Mouse (Mus musculus) liver, postnatal 0 days (tissue): ENCODE measurements around the gene Tbc1d1. TPM values are rescaled to one million over a fixed set of nuclear protein-coding genes. Genes with fewer than 3 reads are reported as not detected.
A peak's percentile ranks its signal among the peaks of the same experiment; 100 is the strongest.

Experiments
- ATAC-seq: fragments of 200-750 bp; cut with Nextera tagmentation; 2 replicates; pipeline ENCODE4 v1.8.0; 2017; ENCODE audit warnings: mild to moderate bottlenecking, moderate library complexity
- DNase-seq: peaks from one replicate; pipeline ENCODE4 v3.0.0-alpha.2; 2016
- H3K27ac ChIP-seq: fragments of 300-500 bp; sonication (generic); 2 replicates; pipeline ENCODE4 v1.5.1; 2014; ENCODE audit warnings: antibody characterized with exemption, moderate library complexity, mild to moderate bottlenecking, low read depth
- H3K27me3 ChIP-seq: fragments of 300-500 bp; sonication (generic); 2 replicates; pipeline ENCODE4 v1.6.1; 2014; ENCODE audit warnings: low read length, control low read depth, mixed read lengths; ENCODE audit not compliant: insufficient read depth
- H3K36me3 ChIP-seq: fragments of 300-500 bp; sonication (generic); replicated peaks from 2 replicates; pipeline ENCODE4 v1.6.1; 2014; ENCODE audit warnings: mild to moderate bottlenecking, control low read depth, low read length, moderate library complexity, mixed read lengths; ENCODE audit not compliant: insufficient read depth
- H3K4me1 ChIP-seq: fragments of 300-500 bp; sonication (generic); 2 replicates; pipeline ENCODE4 v1.6.1; 2014; ENCODE audit warnings: antibody characterized with exemption, mild to moderate bottlenecking, control low read depth; ENCODE audit not compliant: insufficient read depth
- H3K4me2 ChIP-seq: fragments of 300-500 bp; sonication (generic); 2 replicates; pipeline ENCODE4 v1.6.1; 2014; ENCODE audit warnings: low read depth, mild to moderate bottlenecking, low read length, moderate library complexity, mixed read lengths
- H3K4me3 ChIP-seq: fragments of 300-500 bp; sonication (generic); 2 replicates; pipeline ENCODE4 v1.5.1; 2014; ENCODE audit warnings: low read depth, low read length
- H3K9ac ChIP-seq: fragments of 300-500 bp; sonication (generic); replicated peaks from 2 replicates; pipeline ENCODE4 v1.6.1; 2014; ENCODE audit warnings: mild to moderate bottlenecking, moderate library complexity
- H3K9me3 ChIP-seq: fragments of 300-500 bp; sonication (generic); 2 replicates; pipeline ENCODE4 v1.6.1; 2016; ENCODE audit warnings: mild to moderate bottlenecking, control low read depth, low read length, mixed read lengths
- CTCF ChIP-seq: sonication (generic); IDR thresholded peaks from 2 replicates; pipeline ENCODE4 v1.5.1; 2016; ENCODE audit warnings: antibody characterized with exemption, low read depth
- EP300 ChIP-seq: IDR thresholded peaks from 2 replicates; pipeline ENCODE4 v1.6.1; 2016; ENCODE audit warnings: antibody characterized with exemption, low read depth, mild to moderate bottlenecking
- WGBS: fragments of 180-500 bp; shearing (Covaris S2); extraction: QIAGEN DNeasy Blood & Tissue Kit; methylation state at CpG from one replicate; pipeline ENCODE4 v1.1.7; 2014; ENCODE audit not compliant: insufficient replicate concordance; 5-methylcytosine and 5-hydroxymethylcytosine counted together
- polyA plus RNA-seq: library from polyadenylated mRNA; unstranded; fragments of >200 nt; fragmentation: Nextera tagmentation; extraction: Ambion mirVana; gene quantifications from 2 replicates; pipeline ENCODE4 v1.2.1, GENCODE M21; 2015

The Tbc1d1 gene
- polyA plus RNA-seq, 1 experiment from 2014 or later: 5.0 TPM

DNA sequence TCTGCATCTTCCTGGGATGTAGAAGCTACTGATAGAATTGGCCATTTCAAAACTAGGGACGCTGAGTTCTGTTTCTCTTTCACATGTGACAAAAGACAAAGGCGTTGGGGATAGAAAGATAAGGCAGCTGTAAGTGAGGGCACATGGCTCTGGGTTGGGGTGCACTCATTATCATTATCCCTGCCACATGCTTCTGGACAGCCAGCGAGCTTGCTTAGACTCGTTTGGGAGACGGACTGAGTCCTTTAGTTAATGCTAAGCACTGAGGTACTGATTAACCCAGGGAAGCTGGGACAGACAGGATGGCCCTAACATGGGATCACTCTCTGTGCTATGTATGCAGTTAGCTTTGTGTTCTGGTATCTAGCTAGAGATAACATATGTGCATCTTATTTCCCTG is 95.3 kb downstream of the Tbc1d1 start:
- peak overlapping the region; percentile 11; the same call in 1 of the 2 replicates for H3K27ac ChIP-seq
- no peak overlapping the region for H3K9ac ChIP-seq
- ATAC-seq: peak; percentile 59
- 29% methylated on average over 5 of the region's 5 CpGs for WGBS
- peaks cover 11% of the 10 kb centered on the region for H3K4me1 ChIP-seq
- TF ChIP-seq EP300 (no peak), CTCF (no peak)
- no peaks in the 10 kb centered on the region for H3K27me3 ChIP-seq
- no peaks in the 10 kb centered on the region for H3K36me3 ChIP-seq
- H3K4me2 ChIP-seq: peak overlapping the region; percentile 48
- no peaks in the 10 kb centered on the region for H3K9me3 ChIP-seq
- H3K4me3 ChIP-seq: no peak overlapping the region
- DNase-seq: no peak

DNA sequence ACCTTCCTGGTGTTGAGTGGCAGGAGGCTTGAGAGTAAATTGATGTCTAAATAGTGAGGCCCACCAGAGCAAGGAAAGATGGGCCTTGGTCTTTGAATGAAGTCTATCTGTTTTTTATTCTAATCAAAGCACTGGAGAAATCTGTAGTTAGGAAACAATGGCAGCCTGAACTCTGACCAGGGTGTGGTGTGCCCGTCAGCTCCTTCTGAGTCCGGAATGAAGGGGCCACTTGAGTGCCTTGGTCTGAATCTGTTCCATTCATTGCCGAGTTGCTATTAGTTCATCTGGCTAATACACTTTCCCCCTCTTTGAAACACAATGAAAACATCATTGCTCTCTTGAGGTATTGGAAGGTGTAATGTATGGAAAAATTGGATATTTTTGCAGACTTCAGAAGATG is 98.2 kb downstream of the Tbc1d1 start:
- Histone ChIP-seq H3K4me1 (peaks cover 11% of the 10 kb centered on the region), H3K9ac (no peak overlapping the region), H3K9me3 (no peaks in the 10 kb centered on the region), H3K4me3 (no peak overlapping the region), H3K4me2 (no peak overlapping the region), H3K27ac (no peak overlapping the region), H3K36me3 (peaks cover 5% of the 10 kb centered on the region; the same call in 1 of the 2 replicates), H3K27me3 (no peaks in the 10 kb centered on the region)
- TF ChIP-seq EP300: no peak
- TF ChIP-seq CTCF: no peak
- ATAC-seq (no peak), DNase-seq (no peak)
- 60% methylated on average over 3 of the region's 3 CpGs for WGBS

DNA sequence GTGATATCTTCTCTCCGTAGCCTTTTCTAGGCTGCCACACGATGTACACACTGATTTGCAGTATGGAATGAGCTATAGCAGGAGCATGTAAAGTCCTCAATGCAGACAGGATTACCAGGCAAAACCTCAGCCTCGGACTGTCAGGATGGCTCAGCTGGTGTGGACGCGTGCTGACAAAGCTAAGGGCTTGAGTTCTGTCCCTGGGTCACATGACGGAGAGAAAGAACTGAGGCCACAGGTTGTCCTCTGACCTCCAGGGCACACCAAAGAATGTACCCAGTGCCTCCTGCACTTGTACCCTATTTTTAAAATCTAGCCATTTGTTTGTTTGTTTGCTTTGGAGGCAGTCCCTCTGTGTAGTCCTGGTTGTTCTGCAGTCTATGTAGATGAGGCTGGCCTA is 98.9 kb downstream of the Tbc1d1 start:
- no peak for DNase-seq
- H3K4me1 ChIP-seq: peaks cover 11% of the 10 kb centered on the region
- H3K27me3 ChIP-seq: no peaks in the 10 kb centered on the region
- peaks cover 5% of the 10 kb centered on the region; the same call in 1 of the 2 replicates for H3K36me3 ChIP-seq
- no peak overlapping the region for H3K4me3 ChIP-seq
- 65% methylated on average over 6 of the region's 6 CpGs for WGBS
- no peak for ATAC-seq
- no peak overlapping the region for H3K27ac ChIP-seq
- no peaks in the 10 kb centered on the region for H3K9me3 ChIP-seq
- TF ChIP-seq EP300 (no peak), CTCF (no peak)
- no peak overlapping the region for H3K9ac ChIP-seq
- H3K4me2 ChIP-seq: peak overlapping the region; percentile 15; the same call in 1 of the 2 replicates

DNA sequence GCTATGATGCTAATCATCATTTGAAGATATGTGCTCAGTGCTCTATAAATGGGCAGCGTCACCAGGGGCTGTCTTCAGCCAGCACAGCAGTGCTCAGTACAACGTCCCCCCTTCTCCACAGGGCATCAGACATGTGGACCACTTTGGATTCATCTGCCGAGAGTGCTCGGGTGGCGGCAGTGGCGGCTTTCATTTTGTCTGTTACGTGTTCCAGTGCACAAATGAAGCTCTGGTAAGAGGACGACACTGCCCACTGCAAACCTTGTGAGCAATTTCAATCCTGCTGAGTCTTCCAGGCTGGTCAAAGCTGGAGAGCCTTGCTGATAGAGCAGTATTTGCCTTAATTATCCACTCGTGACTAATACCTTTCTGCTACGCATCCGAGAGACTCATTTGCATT is 107.2 kb downstream of the Tbc1d1 start:
- H3K27ac ChIP-seq: no peak overlapping the region
- DNase-seq: no peak
- TF ChIP-seq CTCF (no peak), EP300 (no peak)
- WGBS: 82% methylated on average over 11 of the region's 11 CpGs
- no peak overlapping the region for H3K4me3 ChIP-seq
- no peak overlapping the region for H3K4me2 ChIP-seq
- H3K4me1 ChIP-seq: peaks cover 2% of the 10 kb centered on the region; the same call in 1 of the 2 replicates
- H3K9ac ChIP-seq: no peak overlapping the region
- no peaks in the 10 kb centered on the region for H3K27me3 ChIP-seq
- peaks cover under 1% of the 10 kb centered on the region; the same call in 1 of the 2 replicates for H3K36me3 ChIP-seq
- H3K9me3 ChIP-seq: no peaks in the 10 kb centered on the region
- ATAC-seq: no peak

DNA sequence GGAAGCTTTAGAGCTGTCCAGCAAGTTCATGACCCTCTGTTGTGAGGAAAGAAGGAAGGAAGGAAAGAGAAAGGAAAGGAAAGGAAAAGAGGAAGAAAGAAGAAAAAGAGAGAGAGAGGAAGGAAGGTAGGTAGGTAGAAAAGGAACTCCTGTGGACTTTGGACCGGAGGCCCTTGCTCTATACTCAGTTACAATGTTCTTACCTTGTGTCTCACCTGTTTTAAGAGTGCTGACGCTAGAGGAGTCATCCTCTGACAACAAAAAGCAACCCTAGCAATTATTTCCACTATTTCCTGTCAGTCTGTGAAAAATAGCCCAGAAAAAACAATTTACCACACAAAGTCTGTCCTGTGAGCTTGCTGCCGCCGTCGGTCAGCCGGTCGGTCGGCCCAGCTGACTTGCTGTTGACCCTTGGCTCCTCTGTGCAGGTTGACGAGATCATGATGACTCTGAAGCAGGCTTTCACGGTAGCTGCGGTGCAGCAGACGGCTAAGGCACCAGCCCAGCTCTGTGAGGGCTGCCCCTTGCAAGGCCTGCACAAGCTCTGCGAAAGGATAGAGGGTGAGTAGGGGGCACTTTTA is 107.9 kb downstream of the Tbc1d1 start:
- Histone ChIP-seq H3K27me3 (no peaks in the 10 kb centered on the region), H3K9ac (no peak overlapping the region), H3K4me3 (no peak overlapping the region), H3K36me3 (no peaks in the 10 kb centered on the region), H3K9me3 (no peaks in the 10 kb centered on the region), H3K4me2 (no peak overlapping the region), H3K4me1 (peaks cover 2% of the 10 kb centered on the region; the same call in 1 of the 2 replicates), H3K27ac (no peak overlapping the region)
- no peak for DNase-seq
- no peak for TF ChIP-seq CTCF
- no peak for TF ChIP-seq EP300
- WGBS: 59% methylated on average over 13 of the region's 13 CpGs
- ATAC-seq: no peak

DNA sequence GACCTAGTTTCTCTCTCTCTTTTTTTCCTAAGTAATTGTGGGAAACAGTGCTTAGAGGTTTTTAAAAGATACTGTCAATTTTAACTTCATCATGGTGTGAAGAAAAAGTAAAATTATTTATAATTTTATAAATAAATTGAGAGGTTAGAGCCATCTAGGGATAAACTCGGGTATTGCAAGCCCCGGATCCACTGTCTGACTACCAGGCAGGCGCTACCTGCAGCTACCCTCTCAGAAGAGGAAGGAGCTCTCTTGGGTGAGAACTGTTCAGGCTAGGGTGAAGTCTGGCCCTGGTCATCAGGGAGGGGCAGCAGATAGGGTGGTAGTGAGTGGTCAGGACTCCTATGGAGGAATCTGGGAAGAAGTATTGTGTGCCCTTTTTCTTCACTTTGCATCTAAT is 109.0 kb downstream of the Tbc1d1 start:
- no peaks in the 10 kb centered on the region for H3K9me3 ChIP-seq
- no peak overlapping the region for H3K4me3 ChIP-seq
- no peak for ATAC-seq
- TF ChIP-seq EP300 (no peak), CTCF (peak; percentile 55)
- H3K36me3 ChIP-seq: no peaks in the 10 kb centered on the region
- no peak overlapping the region for H3K27ac ChIP-seq
- no peak overlapping the region for H3K9ac ChIP-seq
- H3K4me2 ChIP-seq: no peak overlapping the region
- WGBS: 19% methylated on average over 3 of the region's 3 CpGs
- no peaks in the 10 kb centered on the region for H3K27me3 ChIP-seq
- H3K4me1 ChIP-seq: peaks cover 2% of the 10 kb centered on the region; the same call in 1 of the 2 replicates
- DNase-seq: no peak

DNA sequence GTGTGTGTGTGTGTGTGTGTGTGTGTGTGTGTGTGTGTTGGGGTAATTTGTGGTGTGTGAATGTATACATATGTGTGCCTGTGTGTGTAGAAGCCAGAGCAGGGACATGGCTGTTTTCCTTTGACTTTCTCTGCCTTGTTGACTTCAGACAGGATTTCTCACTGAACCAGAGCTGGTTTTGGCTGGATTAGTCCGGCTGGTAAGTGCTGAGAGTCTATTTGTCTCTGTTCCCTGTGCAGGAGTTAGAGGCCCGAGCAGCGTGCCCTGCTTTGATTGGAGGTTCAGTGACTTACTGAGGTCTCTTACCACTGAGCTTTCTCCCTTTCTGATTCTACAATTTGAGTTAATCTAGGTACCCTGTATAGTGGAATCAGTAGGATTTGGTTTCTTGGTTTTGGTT is 109.8 kb downstream of the Tbc1d1 start:
- H3K36me3 ChIP-seq: peaks cover 5% of the 10 kb centered on the region; the same call in 1 of the 2 replicates
- H3K9me3 ChIP-seq: no peaks in the 10 kb centered on the region
- H3K4me2 ChIP-seq: no peak overlapping the region
- no peak overlapping the region for H3K27ac ChIP-seq
- H3K27me3 ChIP-seq: no peaks in the 10 kb centered on the region
- TF ChIP-seq CTCF (no peak), EP300 (no peak)
- no peak overlapping the region for H3K9ac ChIP-seq
- H3K4me1 ChIP-seq: peaks cover 2% of the 10 kb centered on the region; the same call in 1 of the 2 replicates
- ATAC-seq: no peak
- WGBS: 83% methylated on average over 3 of the region's 3 CpGs
- no peak overlapping the region for H3K4me3 ChIP-seq
- no peak for DNase-seq
